Mouse (Mus musculus): ENCODE data around the gene Gm38655. TPM values are rescaled to one million over a fixed set of nuclear protein-coding genes. Genes with fewer than 3 reads are reported as not detected.
A peak's percentile ranks its signal among the peaks of the same experiment; 100 is the strongest.

Gm38655 gene
- polyA plus RNA-seq, 1 experiment from 2014 or later: not detected

- 92% methylated on average over 4 of the region's 4 CpGs for WGBS
- Histone ChIP-seq H3K9me3 (no peaks in the 10 kb centered on the region), H3K4me1 (no peaks in the 10 kb centered on the region), H3K4me2 (replicated peaks) (no peak overlapping the region), H3K27ac (replicated peaks) (no peak overlapping the region), H3K4me3 (no peak overlapping the region), H3K36me3 (peaks cover 82% of the 10 kb centered on the region), H3K9ac (replicated peaks) (no peak overlapping the region), H3K27me3 (no peaks in the 10 kb centered on the region)
- no peak for ATAC-seq (ENCODE audit: low FRiP score, low read depth)
These were observed 34.7 kb upstream of the Gm38655 start for GRCm38 (mm10) chr17:25210006-25210405.

DNA sequence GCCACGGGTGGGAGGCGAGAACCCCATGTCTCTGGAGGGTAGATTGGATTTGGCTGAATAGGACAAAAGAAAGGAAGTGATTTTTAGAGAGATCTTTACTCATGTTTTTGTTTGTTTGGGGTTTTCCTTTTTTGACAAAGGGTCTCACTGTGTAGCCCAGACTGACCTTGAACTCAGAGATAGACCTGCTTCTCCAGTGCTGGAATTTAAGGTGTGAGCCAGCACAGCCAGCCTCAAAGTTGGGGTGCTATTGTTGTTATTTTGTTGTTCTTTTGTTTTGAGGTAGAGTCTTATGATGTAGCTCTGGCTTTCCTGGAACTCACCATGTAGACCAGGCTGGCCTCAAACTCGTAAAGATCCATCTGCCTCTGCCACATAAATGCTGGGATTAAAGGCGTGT, 27.1 kb upstream of the Gm38655 start:
- Histone ChIP-seq H3K9ac (replicated peaks) (no peak overlapping the region), H3K27me3 (no peaks in the 10 kb centered on the region), H3K4me1 (no peaks in the 10 kb centered on the region), H3K36me3 (peaks cover 68% of the 10 kb centered on the region), H3K9me3 (no peaks in the 10 kb centered on the region), H3K27ac (replicated peaks) (no peak overlapping the region), H3K4me3 (no peak overlapping the region), H3K4me2 (replicated peaks) (no peak overlapping the region)
- ATAC-seq (ENCODE audit: low FRiP score, low read depth): no peak
- 92% methylated on average over 4 of the region's 4 CpGs for WGBS

- Histone ChIP-seq H3K36me3 (0 out of 2 replicates have a peak, but pooled peaks cover 16% of the 10 kb centered on the region), H3K27ac (replicated peaks) (no peak overlapping the region), H3K4me1 (peaks cover 26% of the 10 kb centered on the region), H3K9ac (replicated peaks) (peak overlapping the region; percentile 90), H3K4me3 (peak overlapping the region; percentile 99), H3K27me3 (no peaks in the 10 kb centered on the region), H3K4me2 (replicated peaks) (peak overlapping the region; percentile 90), H3K9me3 (no peaks in the 10 kb centered on the region)
- 5% methylated on average over 16 of the region's 16 CpGs for WGBS
- ATAC-seq (ENCODE audit: low FRiP score, low read depth): no peak
These were observed 13.8 kb upstream of the Gm38655 start for GRCm38 (mm10) chr17:25189091-25189490.

- Histone ChIP-seq H3K36me3 (0 out of 2 replicates have a peak, but pooled peaks cover 16% of the 10 kb centered on the region), H3K9ac (replicated peaks) (peak within 1 kb of the TSS; percentile 90), H3K4me3 (peak within 1 kb of the TSS; percentile 99), H3K9me3 (no peaks in the 10 kb centered on the region), H3K4me2 (replicated peaks) (peak within 1 kb of the TSS; percentile 90), H3K27ac (replicated peaks) (peak within 1 kb of the TSS; percentile 68), H3K27me3 (no peaks in the 10 kb centered on the region), H3K4me1 (peaks cover 26% of the 10 kb centered on the region)
- WGBS: under 1% methylated on average over 82 of the region's 104 CpGs
- peak; percentile 57 for ATAC-seq (ENCODE audit: low FRiP score, low read depth)
These were observed 13.1 kb upstream of the Gm38655 start, which contains the start of gene Unkl for GRCm38 (mm10) chr17:25188150-25189031. TSS of gene Unkl (plus strand) at chr17:25188397.

GRCm38 (mm10) chr17:25187784-25188149, 12.5 kb upstream of the Gm38655 start:
- peaks cover 26% of the 10 kb centered on the region for H3K4me1 ChIP-seq
- H3K9ac ChIP-seq (replicated peaks): peak overlapping the region; percentile 90
- 5% methylated on average over 11 of the region's 11 CpGs for WGBS
- 0 out of 2 replicates have a peak, but pooled peaks cover 16% of the 10 kb centered on the region for H3K36me3 ChIP-seq
- no peaks in the 10 kb centered on the region for H3K9me3 ChIP-seq
- ATAC-seq (ENCODE audit: low FRiP score, low read depth): no peak
- peak overlapping the region; percentile 99 for H3K4me3 ChIP-seq
- peak overlapping the region; percentile 90 for H3K4me2 ChIP-seq (replicated peaks)
- peak overlapping the region; percentile 68; the same call in 1 of the 2 replicates for H3K27ac ChIP-seq (replicated peaks)
- no peaks in the 10 kb centered on the region for H3K27me3 ChIP-seq

- Histone ChIP-seq H3K27ac (replicated peaks) (0 out of 2 replicates have a peak overlapping the region, but pooled peaks have one; percentile 90), H3K9ac (replicated peaks) (peak overlapping the region; percentile 80), H3K9me3 (no peaks in the 10 kb centered on the region), H3K27me3 (peaks cover 16% of the 10 kb centered on the region; the same call in 1 of the 2 replicates), H3K36me3 (no peaks in the 10 kb centered on the region), H3K4me3 (peak overlapping the region; percentile 94), H3K4me2 (replicated peaks) (peak overlapping the region; percentile 98), H3K4me1 (peaks cover 26% of the 10 kb centered on the region)
- 8% methylated on average over 17 of the region's 17 CpGs for WGBS
- peak; percentile 36; the same call in 1 of the 2 replicates for ATAC-seq (ENCODE audit: low FRiP score, low read depth)
These were observed 9.7 kb upstream of the Gm38655 start for GRCm38 (mm10) chr17:25184961-25185360.

DNA sequence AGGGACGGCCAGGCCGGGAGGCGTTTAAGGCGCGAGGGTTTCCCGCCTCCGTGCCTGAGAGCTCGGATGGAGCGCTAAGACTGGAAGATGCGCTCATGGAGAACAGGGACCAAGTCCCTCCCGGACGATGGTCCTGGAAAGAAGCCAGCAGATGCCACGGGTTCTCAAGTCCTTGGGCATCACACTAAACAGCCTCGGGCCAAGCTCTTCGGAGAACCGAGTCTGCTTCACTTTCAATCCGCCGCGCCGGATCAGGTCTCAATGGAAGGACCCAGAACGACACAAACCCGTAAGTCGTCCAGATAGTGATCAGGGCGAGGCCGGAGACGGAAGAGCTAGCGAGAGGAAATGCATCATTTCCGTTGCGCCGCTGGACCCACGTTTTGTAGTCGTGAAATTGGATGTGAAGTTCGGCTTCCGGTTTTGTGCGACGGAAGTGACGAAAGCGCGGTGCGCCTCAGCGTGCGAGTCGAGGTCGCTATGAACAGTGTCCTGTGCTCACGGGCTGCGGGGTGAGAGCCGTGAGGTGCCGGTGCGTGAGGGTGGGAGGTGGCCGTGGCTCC, 8.9 kb upstream of the Gm38655 start, which contains the start of gene BC003965:
BC003965 (plus strand) TSS at position 426 of the 563 bp plus-strand sequence.
- Histone ChIP-seq H3K4me3 (peak within 1 kb of the TSS; percentile 94), H3K27ac (replicated peaks) (peak within 1 kb of the TSS; percentile 90), H3K4me1 (peaks cover 18% of the 10 kb centered on the region), H3K9ac (replicated peaks) (peak within 1 kb of the TSS; percentile 89), H3K4me2 (replicated peaks) (peak within 1 kb of the TSS; percentile 98), H3K9me3 (no peaks in the 10 kb centered on the region), H3K27me3 (peaks cover 17% of the 10 kb centered on the region; the same call in 1 of the 2 replicates), H3K36me3 (no peaks in the 10 kb centered on the region)
- WGBS: under 1% methylated on average over 50 of the region's 50 CpGs
- peak; percentile 86 for ATAC-seq (ENCODE audit: low FRiP score, low read depth)

DNA sequence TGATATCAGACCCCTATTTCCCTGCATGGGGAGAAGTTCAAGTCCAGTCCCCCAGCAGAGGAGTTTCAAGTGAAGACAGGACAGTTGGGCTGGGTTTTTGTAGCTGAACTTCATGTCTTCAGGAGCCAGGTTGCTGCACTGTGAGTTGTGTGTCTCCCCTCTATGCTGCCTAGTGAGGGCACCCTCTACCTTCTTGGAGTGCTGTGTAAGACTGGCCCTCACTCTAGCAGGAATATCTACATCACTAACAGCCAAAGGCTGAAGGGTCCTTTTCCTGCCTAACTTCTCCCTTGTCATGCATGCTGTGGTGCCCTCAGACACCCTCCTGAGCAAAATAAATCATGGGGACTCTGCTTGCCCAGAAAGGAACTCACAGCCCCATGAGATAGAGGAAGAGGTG, 8.0 kb upstream of the Gm38655 start:
- Histone ChIP-seq H3K9ac (replicated peaks) (peak overlapping the region; percentile 89; the same call in 1 of the 2 replicates), H3K27me3 (peaks cover 17% of the 10 kb centered on the region; the same call in 1 of the 2 replicates), H3K4me2 (replicated peaks) (peak overlapping the region; percentile 98), H3K4me1 (peaks cover 15% of the 10 kb centered on the region), H3K27ac (replicated peaks) (no peak overlapping the region), H3K9me3 (no peaks in the 10 kb centered on the region), H3K36me3 (no peaks in the 10 kb centered on the region), H3K4me3 (peak overlapping the region; percentile 94; the same call in 1 of the 2 replicates)
- ATAC-seq (ENCODE audit: low FRiP score, low read depth): no peak

- peaks cover 8% of the 10 kb centered on the region; the same call in 1 of the 2 replicates for H3K27me3 ChIP-seq
- no peak overlapping the region for H3K9ac ChIP-seq (replicated peaks)
- ATAC-seq (ENCODE audit: low FRiP score, low read depth): no peak
- no peak overlapping the region for H3K27ac ChIP-seq (replicated peaks)
- WGBS: 94% methylated on average over 3 of the region's 3 CpGs
- H3K9me3 ChIP-seq: no peaks in the 10 kb centered on the region
- H3K4me2 ChIP-seq (replicated peaks): no peak overlapping the region
- H3K4me3 ChIP-seq: no peak overlapping the region
- H3K36me3 ChIP-seq: no peaks in the 10 kb centered on the region
- H3K4me1 ChIP-seq: 0 out of 2 replicates have a peak, but pooled peaks cover 3% of the 10 kb centered on the region
These were observed 2.7 kb downstream of the Gm38655 start for GRCm38 (mm10) chr17:25172558-25172957.

- no peak overlapping the region for H3K9ac ChIP-seq (replicated peaks)
- WGBS: 86% methylated on average over 2 of the region's 2 CpGs
These were observed 5.6 kb downstream of the Gm38655 start for GRCm38 (mm10) chr17:25169706-25170105.

GRCm38 (mm10) chr17:25165970-25166671, 9.2 kb downstream of the Gm38655 start:
- Histone ChIP-seq H3K9ac (replicated peaks) (no peak overlapping the region), H3K9me3 (no peaks in the 10 kb centered on the region), H3K4me2 (replicated peaks) (no peak overlapping the region), H3K27me3 (no peaks in the 10 kb centered on the region), H3K27ac (replicated peaks) (no peak overlapping the region), H3K36me3 (peaks cover 8% of the 10 kb centered on the region), H3K4me1 (no peaks in the 10 kb centered on the region), H3K4me3 (no peak overlapping the region)
- no peak for ATAC-seq (ENCODE audit: low FRiP score, low read depth)
- WGBS: 72% methylated on average over 6 of the region's 6 CpGs

More at GRCm38 (mm10) chr17:25169706-25170105, 5.6 kb downstream of the Gm38655 start:
- no peak for ATAC-seq (ENCODE audit: low FRiP score, low read depth)
- Histone ChIP-seq H3K4me1 (no peaks in the 10 kb centered on the region), H3K36me3 (no peaks in the 10 kb centered on the region), H3K9me3 (no peaks in the 10 kb centered on the region), H3K27ac (replicated peaks) (no peak overlapping the region), H3K27me3 (no peaks in the 10 kb centered on the region), H3K4me3 (no peak overlapping the region), H3K4me2 (replicated peaks) (no peak overlapping the region)
